ENCODE assay signal across 14 mouse cellular contexts in the genomic region with DNA sequence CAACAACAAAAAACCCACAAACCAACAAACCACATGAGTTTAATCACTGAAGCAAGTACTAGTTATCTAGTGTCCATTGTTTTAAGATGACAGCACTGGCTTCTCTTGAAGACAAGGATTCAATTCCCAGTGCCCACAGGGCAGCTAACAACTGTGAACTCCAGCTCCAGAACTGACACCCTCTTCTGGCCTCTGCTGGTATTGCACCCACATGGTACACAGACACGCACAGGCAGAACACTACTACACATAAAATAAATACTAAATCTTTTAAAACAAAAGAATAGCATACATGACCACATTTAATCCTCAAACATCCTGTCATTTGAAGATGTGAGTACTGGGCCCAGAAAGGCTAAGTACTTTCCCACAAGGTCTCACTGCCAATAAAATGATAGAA. TPM values are rescaled to one million over a fixed set of nuclear protein-coding genes. Genes with fewer than 3 reads are reported as not detected.
DNase-seq lines count a peak whose midpoint lies in the region; ATAC-seq and TF ChIP-seq lines count a peak whose summit lies in the region.
"Had no signal": no experiment of that assay in that cellular context is flagged by ENCODE, and none has a peak within 500 bp of the region (broad histone marks: within the 10 kb centered on the region; RNA-seq: fewer than 3 reads in every experiment).

No protein-coding gene starts in this region.

- no peak overlapping the region for H3K9ac ChIP-seq in kidney, postnatal 0 days (ENCODE audit: low read depth, low read length)

- H3K4me2 ChIP-seq in kidney, postnatal 0 days (ENCODE audit: low read length): no peak overlapping the region

- ATAC-seq in kidney, postnatal 0 days (replicated peaks; ENCODE audit: low FRiP score, low read depth): no peak

- no peak overlapping the region for H3K4me3 ChIP-seq in kidney, postnatal 0 days (replicated peaks; ENCODE audit: low read depth, low read length)
- H3K4me3 ChIP-seq in testis, adult 2 months (ENCODE audit: control insufficient read depth, low read depth, low read length): no peak overlapping the region
- no peak overlapping the region for H3K4me3 ChIP-seq in small intestine, adult 2 months (ENCODE audit: low read depth, low read length)

- 100% methylated on average over 1 of the region's 1 CpGs for WGBS in kidney, postnatal 0 days
- 98% methylated on average over 1 of the region's 1 CpGs for WGBS in small intestine, adult 2 months

- no peak for TF ChIP-seq POLR2A in testis, adult 2 months (IDR thresholded peaks at IDR 0.05; ENCODE audit: control insufficient read depth, low read depth, low read length)
- no peak for TF ChIP-seq POLR2A in small intestine, adult 2 months (IDR thresholded peaks at IDR 0.05; ENCODE audit: low read depth, low read length)

- TF ChIP-seq CTCF in kidney, postnatal 0 days (IDR thresholded peaks at IDR 0.05; ENCODE audit: low read depth): peak; percentile 50; the same call in 1 of the 2 replicates
- peak; percentile 63; the same call in 1 of the 2 replicates for TF ChIP-seq CTCF in testis, adult 2 months (IDR thresholded peaks at IDR 0.05; ENCODE audit: control insufficient read depth, insufficient read depth, insufficient replicate concordance, low read depth, low read length)
- TF ChIP-seq CTCF in small intestine, adult 2 months (IDR thresholded peaks at IDR 0.05; ENCODE audit: extremely low read depth, insufficient read length, insufficient replicate concordance, low read depth, low read length): peak; percentile 31; the same call in 1 of the 2 replicates

- H3K27me3 ChIP-seq in kidney, postnatal 0 days (ENCODE audit: insufficient read depth, low read length): no peaks in the 10 kb centered on the region
- no peaks in the 10 kb centered on the region for H3K27me3 ChIP-seq in testis, adult 2 months (ENCODE audit: control insufficient read depth, insufficient read depth, low read length)
- no peaks in the 10 kb centered on the region for H3K27me3 ChIP-seq in small intestine, adult 2 months (ENCODE audit: control insufficient read depth, insufficient read depth, low read length)
- H3K27me3 ChIP-seq: neural tube, embryonic 13.5 days had no signal

- H3K36me3 ChIP-seq in kidney, postnatal 0 days (ENCODE audit: insufficient read depth, low read length): peaks cover 8% of the 10 kb centered on the region; the same call in 1 of the 2 replicates
- H3K36me3 ChIP-seq in testis, adult 2 months (ENCODE audit: control insufficient read depth, insufficient read depth, low read length): no peaks in the 10 kb centered on the region
- H3K36me3 ChIP-seq in small intestine, adult 2 months (ENCODE audit: control insufficient read depth, insufficient read depth, low read length): peaks cover 8% of the 10 kb centered on the region; the same call in 1 of the 2 replicates

- H3K9me3 ChIP-seq in kidney, postnatal 0 days (replicated peaks; ENCODE audit: low read length): no peaks in the 10 kb centered on the region
- H3K9me3 ChIP-seq: neural tube, embryonic 13.5 days had no signal

- no peak for DNase-seq in kidney, postnatal 0 days (ENCODE audit: low spot score)
- no peak for DNase-seq in kidney, adult 11 months
- no peak for DNase-seq in testis, postnatal 14 days (ENCODE audit: low spot score)
- DNase-seq in T-cell, adult 2 months (ENCODE audit: low spot score): peak; percentile 29
- no peak for DNase-seq in adrenal gland, postnatal 10 days
- no peak for DNase-seq in testis, postnatal 10 days (ENCODE audit: low spot score)
- DNase-seq: adrenal gland, adult 2 months; heart, postnatal 36 days had no signal

- peaks cover 8% of the 10 kb centered on the region; the same call in 1 of the 2 replicates for H3K4me1 ChIP-seq in kidney, postnatal 0 days (replicated peaks; ENCODE audit: insufficient read depth, low read length)
- peaks cover 15% of the 10 kb centered on the region for H3K4me1 ChIP-seq in testis, adult 2 months (ENCODE audit: control insufficient read depth, insufficient read depth, low read length)
- peaks cover 10% of the 10 kb centered on the region for H3K4me1 ChIP-seq in small intestine, adult 2 months (ENCODE audit: control insufficient read depth, insufficient read depth, insufficient read length, low read length)

- no peak overlapping the region for H3K27ac ChIP-seq in kidney, postnatal 0 days
- no peak overlapping the region for H3K27ac ChIP-seq in testis, adult 2 months (ENCODE audit: control insufficient read depth, insufficient read depth, low read depth, low read length)
- H3K27ac ChIP-seq in small intestine, adult 2 months (ENCODE audit: insufficient read depth, low read depth, low read length): no peak overlapping the region

RNA-seq across cellular contexts. Expression of gene Mrpl14, which starts 4.5 kb away (rescaled TPM):
- 148 and 160 TPM in 2 replicates for polyA plus RNA-seq in kidney, postnatal 0 days (2015; fragmentation: Nextera tagmentation; extraction: Ambion mirVana)
- 15.4 and 18.8 TPM in 2 replicates for polyA plus RNA-seq in testis, adult 2 months (2012; rRNA removed)
- polyA plus RNA-seq in small intestine, adult 2 months (2012; rRNA removed): 105 and 161 TPM in 2 replicates
- 100 to 1,000 TPM; 131 to 137 TPM for total RNA-seq in adrenal gland, postnatal 10 days (2021)

RNA-seq across cellular contexts. Expression of gene Tmem63b, which starts 5.1 kb away (rescaled TPM):
- polyA plus RNA-seq in kidney, postnatal 0 days (2015; fragmentation: Nextera tagmentation; extraction: Ambion mirVana): 29.6 and 32.7 TPM in 2 replicates
- 5.4 and 6.4 TPM in 2 replicates for polyA plus RNA-seq in testis, adult 2 months (2012; rRNA removed)
- 42.6 and 65.0 TPM in 2 replicates for polyA plus RNA-seq in small intestine, adult 2 months (2012; rRNA removed)
- 10 to 100 TPM; 44.9 to 56.8 TPM for total RNA-seq in adrenal gland, postnatal 10 days (2021)

RNA-seq across cellular contexts. Expression of gene Capn11, which starts 22.5 kb away (rescaled TPM):
- polyA plus RNA-seq in kidney, postnatal 0 days (2015; fragmentation: Nextera tagmentation; extraction: Ambion mirVana): 0.17 TPM in 1 of 2 replicates, not detected in the other
- 28.2 and 28.4 TPM in 2 replicates for polyA plus RNA-seq in testis, adult 2 months (2012; rRNA removed)
- 0.03 TPM in 1 of 2 replicates, not detected in the other for polyA plus RNA-seq in small intestine, adult 2 months (2012; rRNA removed)
- total RNA-seq in adrenal gland, postnatal 10 days (2021): under 1 TPM in 1 of 2 experiments, not detected in 1; 0.63 TPM
- total RNA-seq: heart, postnatal 36 days had no signal
- polyA plus RNA-seq: adrenal gland, adult 2 months; spleen, adult 2 months had no signal

RNA-seq across cellular contexts. Expression of gene 1600014C23Rik, which starts 52.1 kb away (rescaled TPM):
- polyA plus RNA-seq in kidney, postnatal 0 days (2015; fragmentation: Nextera tagmentation; extraction: Ambion mirVana): 0.66 TPM in 1 of 2 replicates, not detected in the other
- 0.36 and 0.79 TPM in 2 replicates for polyA plus RNA-seq in testis, adult 2 months (2012; rRNA removed)
- polyA plus RNA-seq in small intestine, adult 2 months (2012; rRNA removed): not detected in 2 replicates
- total RNA-seq in adrenal gland, postnatal 10 days (2021): not detected
- total RNA-seq: adrenal gland, adult 2 months; common myeloid progenitor, adult 5-6 weeks; heart, postnatal 36 days had no signal
- polyA plus RNA-seq: adrenal gland, adult 2 months; liver, embryonic 16.5 days; neural tube, embryonic 13.5 days; spleen, adult 2 months had no signal

Comparison
In these comparisons a context has a peak if more than half of its experiments do, and no peak if none do; other contexts are left out.
1. RNA of gene Capn11, which starts 22.5 kb away (polyA plus RNA-seq): 28.2 to 28.4 TPM in testis, adult 2 months; 0.17 TPM in kidney, postnatal 0 days and 0.03 TPM in small intestine, adult 2 months; every median in the first group is over 10 times any median in the second.
2. Peak in every context shown above with its lines, with median percentiles within 50 percentile points of each other: CTCF ChIP-seq.